Mouse (Mus musculus): ENCODE data around the gene Cnot1.

Gene Cnot1

GRCm38 (mm10) chr8:95678024-95678611, 129.1 kb downstream of the Cnot1 start:
- DNase-seq: no peak

GRCm38 (mm10) chr8:95677591-95678023, 129.7 kb downstream of the Cnot1 start:
- no peak for DNase-seq

GRCm38 (mm10) chr8:95676631-95677030, 130.6 kb downstream of the Cnot1 start, which contains the start of gene Ndrg4:
Gene Ndrg4, plus strand, starts transcription at chr8:95676980.
- DNase-seq: no peak

GRCm38 (mm10) chr8:95672811-95673210, 134.5 kb downstream of the Cnot1 start:
- DNase-seq: no peak

- no peak for DNase-seq
These were observed 135.4 kb downstream of the Cnot1 start for GRCm38 (mm10) chr8:95671861-95672260.

GRCm38 (mm10) chr8:95669967-95670366, 137.3 kb downstream of the Cnot1 start:
- DNase-seq: no peak
